Mouse (Mus musculus) megakaryocyte, embryonic 14.5 days (primary cell): Measurements from ENCODE around the gene Rnf169.

ENCODE experiments used
- FLI1 ChIP-seq: IDR thresholded peaks from 2 replicates; pipeline ENCODE4 v1.6.1; 2012; ENCODE audit warnings: low read length, inconsistent platforms, mixed read lengths
- GATA1 ChIP-seq: IDR thresholded peaks from 3 replicates; pipeline ENCODE4 v1.6.1; 2012; ENCODE audit warnings: mixed read lengths, low read length, inconsistent platforms, borderline replicate concordance

- TF ChIP-seq FLI1: no peak
- no peak for TF ChIP-seq GATA1
Observed at GRCm38 (mm10) chr7:100010711-100011110, 30.5 kb upstream of the Rnf169 start.
